Mouse (Mus musculus): ENCODE measurements around the gene Ccdc78. TPM values are rescaled to one million over a fixed set of nuclear protein-coding genes. Genes with fewer than 3 reads are reported as not detected.

Gene Ccdc78
- polyA plus RNA-seq, 1 experiment from 2014 or later, result 0.23 TPM

DNA sequence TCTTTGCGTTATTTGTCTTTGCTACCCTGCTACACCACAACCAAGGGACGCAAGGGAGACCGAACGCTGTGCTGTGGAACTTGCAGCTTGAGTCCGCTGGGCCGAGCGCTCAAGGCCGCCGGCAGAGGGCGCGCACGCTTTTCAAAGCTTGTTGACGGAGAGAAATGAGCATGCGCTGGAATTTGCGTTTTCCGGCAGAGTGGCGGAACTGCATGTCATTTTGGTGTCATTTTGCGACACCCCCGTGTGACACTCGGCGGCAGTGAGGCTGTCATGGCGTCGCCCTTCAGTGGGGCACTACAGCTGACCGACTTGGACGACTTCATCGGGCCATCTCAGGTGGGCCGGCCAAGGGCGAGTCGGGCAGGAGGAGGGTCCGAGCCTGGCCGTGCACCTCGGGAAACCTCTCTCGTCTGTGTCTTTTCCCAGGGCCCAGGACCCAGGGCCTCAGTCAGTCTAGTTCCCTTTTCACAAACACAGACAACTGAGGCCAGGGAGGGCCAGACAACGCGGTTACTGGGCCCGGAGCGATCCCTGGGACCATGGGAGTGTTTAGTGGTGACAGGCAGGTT lies 12.7 kb upstream of the Ccdc78 start, which contains the start of gene Narfl:
TSS of gene Narfl (plus strand) at position 228 of the 572 bp plus-strand sequence.
- Histone ChIP-seq H3K27ac (ENCODE audit: low read depth, low read length) (no peak within 1 kb of the TSS), H3K36me3 (ENCODE audit: control insufficient read depth, insufficient read depth, low read length) (no peaks in the 10 kb centered on the region), H3K9ac (replicated peaks; ENCODE audit: low read depth, low read length) (peak within 1 kb of the TSS; percentile 77), H3K4me2 (ENCODE audit: low read depth, low read length) (peak within 1 kb of the TSS; percentile 54), H3K4me3 (ENCODE audit: low read depth, low read length) (peak within 1 kb of the TSS; percentile 61), H3K9me3 (ENCODE audit: control insufficient read depth, low read length) (no peaks in the 10 kb centered on the region), H3K4me1 (ENCODE audit: control insufficient read depth, insufficient read depth, low read length) (peaks cover 5% of the 10 kb centered on the region; the same call in 1 of the 2 replicates), H3K27me3 (ENCODE audit: control insufficient read depth, insufficient read depth, low read length) (no peaks in the 10 kb centered on the region)
- WGBS, result under 1% methylated on average over 37 of the region's 37 CpGs
- peak; percentile 86 for ATAC-seq (ENCODE audit: low read depth)

- Histone ChIP-seq H3K27me3 (ENCODE audit: control insufficient read depth, insufficient read depth, low read length) (no peaks in the 10 kb centered on the region), H3K4me1 (ENCODE audit: control insufficient read depth, insufficient read depth, low read length) (peaks cover 5% of the 10 kb centered on the region; the same call in 1 of the 2 replicates), H3K4me2 (ENCODE audit: low read depth, low read length) (no peak overlapping the region), H3K9me3 (ENCODE audit: control insufficient read depth, low read length) (no peaks in the 10 kb centered on the region), H3K36me3 (ENCODE audit: control insufficient read depth, insufficient read depth, low read length) (no peaks in the 10 kb centered on the region; the same call in 1 of the 2 replicates), H3K9ac (replicated peaks; ENCODE audit: low read depth, low read length) (no peak overlapping the region), H3K4me3 (ENCODE audit: low read depth, low read length) (no peak overlapping the region), H3K27ac (ENCODE audit: low read depth, low read length) (no peak overlapping the region)
- WGBS, result 85% methylated on average over 10 of the region's 10 CpGs
- ATAC-seq (ENCODE audit: low read depth), result no peak
These were observed 10.9 kb upstream of the Ccdc78 start for GRCm38 (mm10) chr17:25775318-25776062.

DNA sequence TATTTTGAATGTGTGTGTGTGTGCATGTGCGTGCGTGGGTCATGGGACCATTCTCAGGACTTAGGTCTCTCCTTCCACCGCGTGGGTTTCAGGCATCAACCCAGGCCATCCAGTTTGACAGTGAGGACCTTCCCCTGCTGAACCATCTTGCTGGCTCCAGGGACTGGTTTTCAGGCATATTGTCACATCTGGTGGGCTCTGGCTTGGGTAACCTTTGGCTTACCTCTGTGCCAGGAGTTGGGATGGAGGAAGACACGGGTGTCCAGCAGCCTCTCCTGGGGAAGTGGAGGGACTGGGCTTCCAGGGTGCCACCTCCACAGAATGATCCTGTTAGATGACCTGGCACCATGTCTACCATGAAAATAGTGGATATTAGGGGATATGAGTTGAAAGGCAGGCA lies 8.4 kb upstream of the Ccdc78 start:
- ATAC-seq (ENCODE audit: low read depth), result no peak
- Histone ChIP-seq H3K9me3 (ENCODE audit: control insufficient read depth, low read length) (no peaks in the 10 kb centered on the region), H3K27me3 (ENCODE audit: control insufficient read depth, insufficient read depth, low read length) (no peaks in the 10 kb centered on the region), H3K27ac (ENCODE audit: low read depth, low read length) (no peak overlapping the region), H3K4me3 (ENCODE audit: low read depth, low read length) (no peak overlapping the region), H3K9ac (replicated peaks; ENCODE audit: low read depth, low read length) (no peak overlapping the region), H3K4me2 (ENCODE audit: low read depth, low read length) (no peak overlapping the region), H3K36me3 (ENCODE audit: control insufficient read depth, insufficient read depth, low read length) (peaks cover 18% of the 10 kb centered on the region), H3K4me1 (ENCODE audit: control insufficient read depth, insufficient read depth, low read length) (peaks cover 5% of the 10 kb centered on the region; the same call in 1 of the 2 replicates)
- WGBS, result 95% methylated on average over 5 of the region's 5 CpGs

DNA sequence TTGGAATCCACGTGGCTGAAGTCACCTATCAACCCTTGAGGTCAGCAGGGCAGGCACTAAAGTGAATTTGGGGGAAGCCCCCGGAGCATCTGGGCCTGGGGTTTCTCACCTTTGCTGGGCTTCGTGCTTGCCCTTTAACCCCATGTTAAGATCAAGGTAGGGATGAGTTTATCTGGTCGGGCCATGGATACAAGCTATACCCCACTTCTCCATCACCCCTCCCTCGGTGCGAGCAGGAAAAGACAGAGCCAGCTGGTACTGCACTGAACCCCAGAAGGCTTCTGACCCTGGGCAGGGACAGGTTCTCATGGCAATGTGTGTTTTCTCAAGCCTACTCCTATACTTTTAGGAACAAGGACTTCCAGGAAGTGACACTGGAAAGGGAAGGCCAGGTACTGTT lies 5.0 kb upstream of the Ccdc78 start:
- 86% methylated on average over 6 of the region's 6 CpGs for WGBS
- no peak overlapping the region for H3K4me3 ChIP-seq (ENCODE audit: low read depth, low read length)
- H3K9ac ChIP-seq (replicated peaks; ENCODE audit: low read depth, low read length), result no peak overlapping the region
- H3K4me2 ChIP-seq (ENCODE audit: low read depth, low read length), result no peak overlapping the region
- no peaks in the 10 kb centered on the region for H3K27me3 ChIP-seq (ENCODE audit: control insufficient read depth, insufficient read depth, low read length)
- no peak overlapping the region for H3K27ac ChIP-seq (ENCODE audit: low read depth, low read length)
- peaks cover 14% of the 10 kb centered on the region for H3K4me1 ChIP-seq (ENCODE audit: control insufficient read depth, insufficient read depth, low read length)
- ATAC-seq (ENCODE audit: low read depth), result no peak
- peaks cover 20% of the 10 kb centered on the region for H3K36me3 ChIP-seq (ENCODE audit: control insufficient read depth, insufficient read depth, low read length)
- H3K9me3 ChIP-seq (ENCODE audit: control insufficient read depth, low read length), result no peaks in the 10 kb centered on the region

- H3K4me3 ChIP-seq (ENCODE audit: low read depth, low read length), result no peak overlapping the region
These were observed 3.3 kb upstream of the Ccdc78 start for GRCm38 (mm10) chr17:25783086-25783485.

GRCm38 (mm10) chr17:25783861-25784574 lies 2.4 kb upstream of the Ccdc78 start:
- 83% methylated on average over 15 of the region's 15 CpGs for WGBS
- Histone ChIP-seq H3K4me1 (ENCODE audit: control insufficient read depth, insufficient read depth, low read length) (peaks cover 14% of the 10 kb centered on the region), H3K4me3 (ENCODE audit: low read depth, low read length) (peak overlapping the region; percentile 77), H3K36me3 (ENCODE audit: control insufficient read depth, insufficient read depth, low read length) (peaks cover 20% of the 10 kb centered on the region), H3K27me3 (ENCODE audit: control insufficient read depth, insufficient read depth, low read length) (no peaks in the 10 kb centered on the region), H3K27ac (ENCODE audit: low read depth, low read length) (no peak overlapping the region), H3K9me3 (ENCODE audit: control insufficient read depth, low read length) (no peaks in the 10 kb centered on the region), H3K9ac (replicated peaks; ENCODE audit: low read depth, low read length) (peak overlapping the region; percentile 78), H3K4me2 (ENCODE audit: low read depth, low read length) (peak overlapping the region; percentile 88)
- ATAC-seq (ENCODE audit: low read depth), result no peak

More at GRCm38 (mm10) chr17:25783086-25783485, 3.3 kb upstream of the Ccdc78 start:
- Histone ChIP-seq H3K9ac (replicated peaks; ENCODE audit: low read depth, low read length) (no peak overlapping the region), H3K36me3 (ENCODE audit: control insufficient read depth, insufficient read depth, low read length) (peaks cover 20% of the 10 kb centered on the region), H3K4me1 (ENCODE audit: control insufficient read depth, insufficient read depth, low read length) (peaks cover 14% of the 10 kb centered on the region), H3K27me3 (ENCODE audit: control insufficient read depth, insufficient read depth, low read length) (no peaks in the 10 kb centered on the region), H3K27ac (ENCODE audit: low read depth, low read length) (no peak overlapping the region), H3K4me2 (ENCODE audit: low read depth, low read length) (no peak overlapping the region), H3K9me3 (ENCODE audit: control insufficient read depth, low read length) (no peaks in the 10 kb centered on the region)
- 63% methylated on average over 7 of the region's 7 CpGs for WGBS
- ATAC-seq (ENCODE audit: low read depth), result no peak

- Histone ChIP-seq H3K4me3 (ENCODE audit: low read depth, low read length) (peak within 1 kb of the TSS; percentile 77), H3K4me2 (ENCODE audit: low read depth, low read length) (peak within 1 kb of the TSS; percentile 88), H3K9ac (replicated peaks; ENCODE audit: low read depth, low read length) (peak within 1 kb of the TSS; percentile 78), H3K4me1 (ENCODE audit: control insufficient read depth, insufficient read depth, low read length) (peaks cover 14% of the 10 kb centered on the region), H3K36me3 (ENCODE audit: control insufficient read depth, insufficient read depth, low read length) (peaks cover 20% of the 10 kb centered on the region), H3K27ac (ENCODE audit: low read depth, low read length) (peak within 1 kb of the TSS; percentile 85), H3K27me3 (ENCODE audit: control insufficient read depth, insufficient read depth, low read length) (no peaks in the 10 kb centered on the region), H3K9me3 (ENCODE audit: control insufficient read depth, low read length) (no peaks in the 10 kb centered on the region)
- peak; percentile 81 for ATAC-seq (ENCODE audit: low read depth)
- under 1% methylated on average over 23 of the region's 23 CpGs for WGBS
These were observed 1.1 kb upstream of the Ccdc78 start, which contains the start of gene Haghl for GRCm38 (mm10) chr17:25785281-25785745. TSS of gene Haghl (minus strand) at chr17:25785673.

GRCm38 (mm10) chr17:25786781-25787504 lies 563 bp downstream of the Ccdc78 start:
- H3K9ac ChIP-seq (replicated peaks; ENCODE audit: low read depth, low read length), result no peak overlapping the region
- peaks cover 26% of the 10 kb centered on the region for H3K4me1 ChIP-seq (ENCODE audit: control insufficient read depth, insufficient read depth, low read length)
- no peak overlapping the region for H3K4me2 ChIP-seq (ENCODE audit: low read depth, low read length)
- no peak overlapping the region for H3K27ac ChIP-seq (ENCODE audit: low read depth, low read length)
- peaks cover 11% of the 10 kb centered on the region for H3K36me3 ChIP-seq (ENCODE audit: control insufficient read depth, insufficient read depth, low read length)
- H3K9me3 ChIP-seq (ENCODE audit: control insufficient read depth, low read length), result no peaks in the 10 kb centered on the region
- no peak for ATAC-seq (ENCODE audit: low read depth)
- H3K4me3 ChIP-seq (ENCODE audit: low read depth, low read length), result no peak overlapping the region
- H3K27me3 ChIP-seq (ENCODE audit: control insufficient read depth, insufficient read depth, low read length), result no peaks in the 10 kb centered on the region
- WGBS, result 95% methylated on average over 9 of the region's 9 CpGs
